Mouse (Mus musculus): Measurements from ENCODE around the gene A930033H14Rik. TPM values are rescaled to one million over a fixed set of nuclear protein-coding genes. Genes with fewer than 3 reads are reported as not detected.

Gene A930033H14Rik
- polyA plus RNA-seq, 1 experiment, result 1.1 TPM

GRCm38 (mm10) chr10:69210006-69210405 is 2.9 kb downstream of the A930033H14Rik start:
- TF ChIP-seq POLR2A (IDR thresholded peaks at IDR 0.05; ENCODE audit: low read depth, low read length) (no peak), CTCF (conservative IDR thresholded peaks at IDR 0.05; ENCODE audit: insufficient read depth, insufficient read length, low read depth, low read length) (no peak)
- WGBS, result 91% methylated on average over 10 of the region's 10 CpGs

GRCm38 (mm10) chr10:69208705-69209104 is 4.2 kb downstream of the A930033H14Rik start:
- Histone ChIP-seq H3K27me3 (replicated peaks; ENCODE audit: control insufficient read depth, insufficient read depth, low read length) (no peaks in the 10 kb centered on the region), H3K36me3 (ENCODE audit: control insufficient read depth, insufficient read depth, low read length) (no peaks in the 10 kb centered on the region), H3K27ac (ENCODE audit: insufficient read depth, low read depth, low read length) (no peak overlapping the region), H3K4me3 (ENCODE audit: insufficient read depth, low read depth, low read length) (no peak overlapping the region), H3K4me1 (ENCODE audit: control insufficient read depth, insufficient read depth, low read length) (peaks cover 17% of the 10 kb centered on the region)
- WGBS, result 90% methylated on average over 3 of the region's 3 CpGs
- TF ChIP-seq POLR2A (IDR thresholded peaks at IDR 0.05; ENCODE audit: low read depth, low read length) (no peak), CTCF (conservative IDR thresholded peaks at IDR 0.05; ENCODE audit: insufficient read depth, insufficient read length, low read depth, low read length) (peak; percentile 30; the same call in 1 of the 2 replicates)
- DNase-seq, result no peak

More at GRCm38 (mm10) chr10:69210006-69210405, 2.9 kb downstream of the A930033H14Rik start:
- no peak for DNase-seq
- H3K36me3 ChIP-seq (ENCODE audit: control insufficient read depth, insufficient read depth, low read length), result no peaks in the 10 kb centered on the region
- no peak overlapping the region for H3K27ac ChIP-seq (ENCODE audit: insufficient read depth, low read depth, low read length)
- no peaks in the 10 kb centered on the region for H3K27me3 ChIP-seq (replicated peaks; ENCODE audit: control insufficient read depth, insufficient read depth, low read length)
- peaks cover 18% of the 10 kb centered on the region for H3K4me1 ChIP-seq (ENCODE audit: control insufficient read depth, insufficient read depth, low read length)
- no peak overlapping the region for H3K4me3 ChIP-seq (ENCODE audit: insufficient read depth, low read depth, low read length)

GRCm38 (mm10) chr10:69207981-69208630 is 4.8 kb downstream of the A930033H14Rik start:
- H3K36me3 ChIP-seq (ENCODE audit: control insufficient read depth, insufficient read depth, low read length), result no peaks in the 10 kb centered on the region
- TF ChIP-seq CTCF (conservative IDR thresholded peaks at IDR 0.05; ENCODE audit: insufficient read depth, insufficient read length, low read depth, low read length) (no peak), POLR2A (IDR thresholded peaks at IDR 0.05; ENCODE audit: low read depth, low read length) (no peak)
- no peak for DNase-seq
- peaks cover 15% of the 10 kb centered on the region for H3K4me1 ChIP-seq (ENCODE audit: control insufficient read depth, insufficient read depth, low read length)
- H3K27me3 ChIP-seq (replicated peaks; ENCODE audit: control insufficient read depth, insufficient read depth, low read length), result no peaks in the 10 kb centered on the region
- 83% methylated on average over 15 of the region's 15 CpGs for WGBS
- no peak overlapping the region for H3K27ac ChIP-seq (ENCODE audit: insufficient read depth, low read depth, low read length)
- no peak overlapping the region for H3K4me3 ChIP-seq (ENCODE audit: insufficient read depth, low read depth, low read length)

- H3K27ac ChIP-seq (ENCODE audit: insufficient read depth, low read depth, low read length), result no peak overlapping the region
- 78% methylated on average over 7 of the region's 7 CpGs for WGBS
- TF ChIP-seq CTCF (conservative IDR thresholded peaks at IDR 0.05; ENCODE audit: insufficient read depth, insufficient read length, low read depth, low read length), result no peak
- H3K4me1 ChIP-seq (ENCODE audit: control insufficient read depth, insufficient read depth, low read length), result peaks cover 15% of the 10 kb centered on the region
- no peak for DNase-seq
- no peaks in the 10 kb centered on the region for H3K27me3 ChIP-seq (replicated peaks; ENCODE audit: control insufficient read depth, insufficient read depth, low read length)
- H3K36me3 ChIP-seq (ENCODE audit: control insufficient read depth, insufficient read depth, low read length), result no peaks in the 10 kb centered on the region
- H3K4me3 ChIP-seq (ENCODE audit: insufficient read depth, low read depth, low read length), result no peak overlapping the region
Measured at GRCm38 (mm10) chr10:69207481-69207880, 5.4 kb downstream of the A930033H14Rik start.

GRCm38 (mm10) chr10:69206081-69206480 is 6.8 kb downstream of the A930033H14Rik start:
- no peak for TF ChIP-seq POLR2A (IDR thresholded peaks at IDR 0.05; ENCODE audit: low read depth, low read length)
- TF ChIP-seq CTCF (conservative IDR thresholded peaks at IDR 0.05; ENCODE audit: insufficient read depth, insufficient read length, low read depth, low read length), result no peak
- DNase-seq, result no peak
- Histone ChIP-seq H3K27me3 (replicated peaks; ENCODE audit: control insufficient read depth, insufficient read depth, low read length) (no peaks in the 10 kb centered on the region), H3K36me3 (ENCODE audit: control insufficient read depth, insufficient read depth, low read length) (no peaks in the 10 kb centered on the region), H3K4me3 (ENCODE audit: insufficient read depth, low read depth, low read length) (no peak overlapping the region), H3K4me1 (ENCODE audit: control insufficient read depth, insufficient read depth, low read length) (peaks cover 7% of the 10 kb centered on the region; the same call in 1 of the 2 replicates), H3K27ac (ENCODE audit: insufficient read depth, low read depth, low read length) (no peak overlapping the region)
- WGBS, result 71% methylated on average over 6 of the region's 6 CpGs

- no peak overlapping the region for H3K27ac ChIP-seq (ENCODE audit: insufficient read depth, low read depth, low read length)
- DNase-seq, result peak; percentile 35
Measured at GRCm38 (mm10) chr10:69204677-69205400, 8.1 kb downstream of the A930033H14Rik start.

GRCm38 (mm10) chr10:69193721-69194120 is 19.2 kb downstream of the A930033H14Rik start:
- Histone ChIP-seq H3K4me3 (ENCODE audit: insufficient read depth, low read depth, low read length) (no peak overlapping the region), H3K27ac (ENCODE audit: insufficient read depth, low read depth, low read length) (no peak overlapping the region), H3K4me1 (ENCODE audit: control insufficient read depth, insufficient read depth, low read length) (no peaks in the 10 kb centered on the region), H3K27me3 (replicated peaks; ENCODE audit: control insufficient read depth, insufficient read depth, low read length) (no peaks in the 10 kb centered on the region), H3K36me3 (ENCODE audit: control insufficient read depth, insufficient read depth, low read length) (no peaks in the 10 kb centered on the region)
- TF ChIP-seq POLR2A (IDR thresholded peaks at IDR 0.05; ENCODE audit: low read depth, low read length), result no peak
- TF ChIP-seq CTCF (conservative IDR thresholded peaks at IDR 0.05; ENCODE audit: insufficient read depth, insufficient read length, low read depth, low read length), result no peak
- 61% methylated on average over 10 of the region's 10 CpGs for WGBS
- DNase-seq, result no peak

More at GRCm38 (mm10) chr10:69204677-69205400, 8.1 kb downstream of the A930033H14Rik start:
- TF ChIP-seq POLR2A (IDR thresholded peaks at IDR 0.05; ENCODE audit: low read depth, low read length) (no peak), CTCF (conservative IDR thresholded peaks at IDR 0.05; ENCODE audit: insufficient read depth, insufficient read length, low read depth, low read length) (no peak)
- WGBS, result 20% methylated on average over 8 of the region's 8 CpGs
- H3K36me3 ChIP-seq (ENCODE audit: control insufficient read depth, insufficient read depth, low read length), result no peaks in the 10 kb centered on the region
- H3K4me1 ChIP-seq (ENCODE audit: control insufficient read depth, insufficient read depth, low read length), result peaks cover 5% of the 10 kb centered on the region; the same call in 1 of the 2 replicates
- no peak overlapping the region for H3K4me3 ChIP-seq (ENCODE audit: insufficient read depth, low read depth, low read length)
- H3K27me3 ChIP-seq (replicated peaks; ENCODE audit: control insufficient read depth, insufficient read depth, low read length), result no peaks in the 10 kb centered on the region
